Mouse (Mus musculus): Measurements from ENCODE around the gene Ccdc125.

DNA sequence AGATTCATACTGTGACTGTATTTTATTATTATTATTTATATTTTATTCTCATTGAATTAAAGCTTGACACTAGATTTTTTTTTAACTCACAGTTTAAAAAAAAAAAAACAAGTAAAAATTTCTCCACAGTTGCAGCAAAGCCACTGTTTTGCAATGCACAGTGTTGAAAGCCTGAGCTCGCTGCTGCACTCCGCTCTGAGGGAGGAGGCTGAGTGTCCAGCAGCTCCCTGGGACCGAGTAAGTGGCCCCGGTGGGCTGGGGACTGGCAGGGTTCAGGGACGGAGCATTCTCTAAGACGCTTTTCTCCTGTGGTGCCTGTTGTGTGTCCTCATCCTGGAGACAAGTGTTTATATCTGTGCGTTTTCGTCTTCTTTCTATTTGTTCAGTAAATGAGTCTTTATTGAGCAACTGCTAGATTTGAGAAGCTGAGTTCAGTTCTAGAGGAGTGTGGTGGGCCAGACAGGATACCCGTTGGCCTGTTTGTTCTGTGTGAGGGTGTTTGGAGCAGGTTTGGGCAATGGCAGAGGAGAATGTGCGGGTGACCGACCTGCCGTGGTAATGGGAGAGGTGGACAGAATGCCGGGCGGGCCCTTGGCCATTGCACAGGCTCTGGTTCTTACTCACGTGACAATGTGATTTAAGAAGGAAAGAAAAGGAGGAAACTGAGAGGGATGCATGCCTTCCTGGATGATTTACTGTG is 6.6 kb downstream of the Ccdc125 start:
- TF ChIP-seq CTCF (IDR thresholded peaks at IDR 0.05; ENCODE audit: low read depth, low read length) (no peak), POLR2AphosphoS5 (IDR thresholded peaks at IDR 0.05; ENCODE audit: insufficient replicate concordance, low read depth, low read length) (no peak)

Measured in G1E (cell line).